Mouse (Mus musculus): ENCODE results near the gene Ell2. TPM values are rescaled to one million over a fixed set of nuclear protein-coding genes. Genes with fewer than 3 reads are reported as not detected.

Gene Ell2
- polyA plus RNA-seq, 1 experiment from 2014 or later = 2.4 TPM

- Histone ChIP-seq H3K36me3 (no peaks in the 10 kb centered on the region), H3K9me3 (no peaks in the 10 kb centered on the region), H3K4me1 (replicated peaks) (no peaks in the 10 kb centered on the region), H3K9ac (no peak overlapping the region), H3K27ac (replicated peaks) (no peak overlapping the region), H3K4me2 (no peak overlapping the region), H3K27me3 (no peaks in the 10 kb centered on the region), H3K4me3 (no peak overlapping the region)
- ATAC-seq (ENCODE audit: low read depth) = no peak
- WGBS = 88% methylated on average over 1 of the region's 1 CpGs
Measured at GRCm38 (mm10) chr13:75735606-75736005, 29.0 kb downstream of the Ell2 start.

- H3K9me3 ChIP-seq = no peaks in the 10 kb centered on the region
- H3K27ac ChIP-seq (replicated peaks) = no peak overlapping the region
- H3K36me3 ChIP-seq = no peaks in the 10 kb centered on the region
- H3K27me3 ChIP-seq = no peaks in the 10 kb centered on the region
- H3K4me2 ChIP-seq = no peak overlapping the region
- H3K4me1 ChIP-seq (replicated peaks) = no peaks in the 10 kb centered on the region
- no peak overlapping the region for H3K4me3 ChIP-seq
- no peak overlapping the region for H3K9ac ChIP-seq
- no peak for ATAC-seq (ENCODE audit: low read depth)
- WGBS = 75% methylated on average over 7 of the region's 7 CpGs
Measured at GRCm38 (mm10) chr13:75737991-75738390, 31.4 kb downstream of the Ell2 start.

GRCm38 (mm10) chr13:75738536-75738935, 32.0 kb downstream of the Ell2 start:
- no peak for ATAC-seq (ENCODE audit: low read depth)
- Histone ChIP-seq H3K4me1 (replicated peaks) (no peaks in the 10 kb centered on the region), H3K36me3 (no peaks in the 10 kb centered on the region), H3K27me3 (no peaks in the 10 kb centered on the region), H3K9me3 (no peaks in the 10 kb centered on the region), H3K9ac (no peak overlapping the region), H3K4me2 (no peak overlapping the region), H3K27ac (replicated peaks) (no peak overlapping the region), H3K4me3 (no peak overlapping the region)
- WGBS = 64% methylated on average over 6 of the region's 6 CpGs

- no peak for ATAC-seq (ENCODE audit: low read depth)
- Histone ChIP-seq H3K4me1 (replicated peaks) (no peaks in the 10 kb centered on the region), H3K36me3 (no peaks in the 10 kb centered on the region), H3K27me3 (no peaks in the 10 kb centered on the region), H3K4me2 (no peak overlapping the region), H3K9ac (no peak overlapping the region), H3K9me3 (no peaks in the 10 kb centered on the region), H3K4me3 (no peak overlapping the region), H3K27ac (replicated peaks) (no peak overlapping the region)
- WGBS = 75% methylated on average over 3 of the region's 3 CpGs
Measured at GRCm38 (mm10) chr13:75738957-75739356, 32.4 kb downstream of the Ell2 start.

DNA sequence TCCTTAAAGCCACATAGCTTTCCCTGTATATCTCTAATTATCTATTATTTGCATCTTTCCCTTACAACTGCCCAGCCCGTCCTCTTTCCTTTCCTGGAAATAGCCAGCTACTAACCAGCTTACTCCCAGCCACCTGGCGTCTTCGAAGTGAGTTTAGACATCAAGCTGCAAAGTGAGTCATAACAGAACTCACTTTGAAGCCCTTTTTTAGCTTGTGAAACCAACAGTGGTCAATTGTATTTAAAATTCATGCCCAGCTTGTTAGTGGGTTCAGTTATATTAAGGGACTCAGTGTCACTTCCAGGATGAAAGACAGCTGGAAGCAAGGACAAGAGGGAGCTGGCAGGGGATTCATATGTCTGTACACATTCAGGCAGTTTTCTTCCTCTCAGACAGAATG, 33.5 kb downstream of the Ell2 start:
- WGBS = 78% methylated on average over 3 of the region's 3 CpGs
- Histone ChIP-seq H3K9ac (no peak overlapping the region), H3K9me3 (no peaks in the 10 kb centered on the region), H3K4me2 (no peak overlapping the region), H3K36me3 (no peaks in the 10 kb centered on the region), H3K4me1 (replicated peaks) (no peaks in the 10 kb centered on the region), H3K27ac (replicated peaks) (no peak overlapping the region), H3K27me3 (no peaks in the 10 kb centered on the region), H3K4me3 (no peak overlapping the region)
- ATAC-seq (ENCODE audit: low read depth) = no peak

DNA sequence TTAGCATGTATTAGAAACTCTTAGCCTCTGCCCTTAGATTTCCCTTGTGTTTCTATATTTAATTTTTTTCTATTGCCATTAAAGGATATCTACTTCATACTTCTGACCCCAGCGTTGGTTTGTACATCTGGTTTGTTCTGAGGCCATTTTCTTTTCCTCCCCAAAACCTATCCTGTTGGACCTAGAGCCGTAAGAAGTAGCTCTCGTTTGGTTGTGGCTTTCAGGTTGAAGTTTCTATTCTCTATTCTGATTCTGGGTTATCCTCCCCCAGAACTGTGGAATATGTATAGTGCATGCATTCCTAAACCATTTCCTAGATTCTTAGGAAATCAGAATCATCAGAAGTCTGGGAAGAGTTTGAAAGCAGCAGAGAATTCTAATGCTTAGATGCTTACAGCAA, 34.6 kb downstream of the Ell2 start:
- WGBS = 94% methylated on average over 3 of the region's 3 CpGs
- Histone ChIP-seq H3K4me3 (no peak overlapping the region), H3K9ac (no peak overlapping the region), H3K9me3 (no peaks in the 10 kb centered on the region), H3K36me3 (no peaks in the 10 kb centered on the region), H3K27ac (replicated peaks) (no peak overlapping the region), H3K4me2 (no peak overlapping the region), H3K27me3 (no peaks in the 10 kb centered on the region), H3K4me1 (replicated peaks) (no peaks in the 10 kb centered on the region)
- ATAC-seq (ENCODE audit: low read depth) = no peak

DNA sequence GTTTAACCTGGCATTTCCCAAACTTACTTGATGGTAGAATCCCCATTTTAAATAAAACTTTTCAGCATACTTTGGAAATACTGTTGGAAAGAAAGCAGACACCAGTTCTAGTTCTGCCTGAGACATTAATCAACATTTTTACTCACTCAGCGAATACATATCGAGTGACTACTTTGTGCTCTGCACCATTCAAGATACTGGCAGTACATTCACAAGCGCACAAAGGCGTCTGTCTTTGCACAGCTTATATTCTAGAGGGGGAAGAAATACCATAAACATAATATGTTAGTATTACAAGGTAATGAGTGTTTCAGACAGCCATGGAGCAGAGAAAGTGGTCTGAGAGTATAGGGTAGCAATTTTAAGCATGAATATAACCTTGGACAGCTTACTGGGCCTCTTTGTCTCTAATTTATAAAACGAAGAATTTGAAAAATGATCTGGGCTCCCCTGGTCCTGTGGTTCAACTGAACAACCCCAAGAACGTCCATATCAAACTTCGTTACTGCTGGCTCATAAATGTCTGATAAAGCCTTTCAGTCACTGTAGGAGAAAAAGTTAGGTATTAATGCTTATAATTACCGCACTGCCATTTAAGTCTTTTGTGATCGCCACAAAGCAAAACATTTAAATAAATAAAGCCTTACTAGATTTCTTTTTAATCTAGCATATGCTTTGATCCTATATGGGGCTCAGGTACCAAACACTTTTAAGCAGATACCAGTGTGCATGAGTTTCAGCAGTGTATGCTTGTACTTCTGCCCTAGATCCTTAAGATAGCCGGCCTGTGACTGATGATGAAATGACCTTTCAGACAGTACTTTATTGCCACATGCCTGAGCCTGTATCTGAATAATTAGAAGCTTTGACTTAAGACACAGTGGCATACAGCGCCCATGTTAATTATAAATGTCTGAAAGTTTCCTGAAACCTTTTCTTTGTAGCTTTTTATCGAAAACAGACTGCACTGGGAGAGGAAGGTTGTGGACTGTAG, 35.5 kb downstream of the Ell2 start:
- Histone ChIP-seq H3K4me2 (no peak overlapping the region), H3K4me3 (no peak overlapping the region), H3K27ac (replicated peaks) (no peak overlapping the region), H3K36me3 (no peaks in the 10 kb centered on the region), H3K9ac (no peak overlapping the region), H3K4me1 (replicated peaks) (no peaks in the 10 kb centered on the region), H3K9me3 (no peaks in the 10 kb centered on the region), H3K27me3 (no peaks in the 10 kb centered on the region)
- WGBS = 79% methylated on average over 12 of the region's 12 CpGs
- no peak for ATAC-seq (ENCODE audit: low read depth)

DNA sequence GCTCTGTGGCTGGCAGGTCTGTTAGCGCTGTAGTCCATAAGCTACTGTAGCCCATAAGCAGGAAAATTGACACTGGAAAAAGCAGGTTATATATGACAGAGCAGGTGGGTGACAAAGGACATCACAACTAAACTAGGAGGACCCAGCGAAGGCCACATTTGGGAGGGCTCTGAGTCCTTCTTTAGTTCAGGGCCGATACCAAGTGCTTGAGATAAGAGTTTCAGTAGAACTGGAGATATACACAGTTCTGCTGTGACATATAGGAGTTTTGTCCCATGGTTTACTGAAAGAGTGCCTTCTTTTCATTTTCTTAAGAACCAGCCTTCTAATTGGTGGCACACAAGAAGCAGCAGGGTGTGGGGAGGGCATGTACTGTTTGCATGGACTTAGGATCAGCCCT, 36.4 kb downstream of the Ell2 start:
- H3K36me3 ChIP-seq = no peaks in the 10 kb centered on the region
- no peak overlapping the region for H3K4me3 ChIP-seq
- H3K9me3 ChIP-seq = no peaks in the 10 kb centered on the region
- H3K4me1 ChIP-seq (replicated peaks) = no peaks in the 10 kb centered on the region
- no peak for ATAC-seq (ENCODE audit: low read depth)
- no peak overlapping the region for H3K27ac ChIP-seq (replicated peaks)
- no peak overlapping the region for H3K9ac ChIP-seq
- WGBS = 92% methylated on average over 3 of the region's 3 CpGs
- H3K4me2 ChIP-seq = no peak overlapping the region
- H3K27me3 ChIP-seq = no peaks in the 10 kb centered on the region

DNA sequence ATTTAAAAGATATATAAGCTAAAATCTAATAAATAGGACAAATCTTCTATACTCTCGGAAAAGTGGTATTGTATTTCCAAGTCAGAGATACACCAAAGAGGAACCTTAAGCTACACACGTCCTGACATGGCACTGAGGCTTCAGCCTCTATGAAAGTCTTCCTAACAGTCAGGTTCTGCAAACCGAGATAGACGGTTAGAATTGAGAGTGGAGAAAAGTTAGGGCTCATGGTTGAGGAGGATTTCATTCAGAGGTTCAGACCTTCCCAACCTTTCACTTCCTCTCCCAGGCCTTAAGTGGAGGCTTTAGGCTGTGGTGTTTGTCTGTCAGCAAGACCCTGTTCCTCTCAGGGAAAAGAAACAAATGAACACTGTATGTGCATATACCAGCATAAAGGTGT, 37.5 kb downstream of the Ell2 start:
- 92% methylated on average over 4 of the region's 4 CpGs for WGBS
- no peak for ATAC-seq (ENCODE audit: low read depth)
- no peak overlapping the region for H3K9ac ChIP-seq
- no peaks in the 10 kb centered on the region for H3K4me1 ChIP-seq (replicated peaks)
- no peaks in the 10 kb centered on the region for H3K27me3 ChIP-seq
- H3K9me3 ChIP-seq = no peaks in the 10 kb centered on the region
- H3K36me3 ChIP-seq = no peaks in the 10 kb centered on the region
- H3K27ac ChIP-seq (replicated peaks) = no peak overlapping the region
- H3K4me3 ChIP-seq = no peak overlapping the region
- no peak overlapping the region for H3K4me2 ChIP-seq

DNA sequence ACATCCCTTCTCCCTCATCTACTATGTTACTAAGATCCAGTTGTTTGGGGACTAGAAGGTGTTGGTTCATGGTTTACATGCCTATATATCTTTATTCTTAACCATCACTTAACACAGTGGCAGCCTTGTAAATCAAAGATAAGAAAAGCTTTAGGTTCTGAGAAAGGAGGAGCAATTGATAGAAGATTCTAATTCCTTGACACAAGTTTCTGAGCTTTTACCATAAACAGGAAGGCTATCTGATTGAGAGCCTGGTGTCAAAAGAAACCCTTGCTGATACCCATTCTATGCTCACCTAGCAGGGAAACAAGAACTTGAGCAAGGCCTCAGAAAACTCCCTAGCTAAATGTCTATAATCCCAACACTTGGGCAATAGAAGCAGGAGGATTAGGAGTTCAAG, 38.8 kb downstream of the Ell2 start:
- no peaks in the 10 kb centered on the region for H3K4me1 ChIP-seq (replicated peaks)
- ATAC-seq (ENCODE audit: low read depth) = no peak
- H3K9ac ChIP-seq = no peak overlapping the region
- H3K27me3 ChIP-seq = no peaks in the 10 kb centered on the region
- no peak overlapping the region for H3K4me3 ChIP-seq
- no peaks in the 10 kb centered on the region for H3K36me3 ChIP-seq
- H3K4me2 ChIP-seq = no peak overlapping the region
- H3K27ac ChIP-seq (replicated peaks) = no peak overlapping the region
- no peaks in the 10 kb centered on the region for H3K9me3 ChIP-seq

- Histone ChIP-seq H3K9ac (no peak overlapping the region), H3K9me3 (no peaks in the 10 kb centered on the region), H3K27me3 (no peaks in the 10 kb centered on the region), H3K36me3 (no peaks in the 10 kb centered on the region), H3K4me1 (replicated peaks) (no peaks in the 10 kb centered on the region), H3K4me2 (no peak overlapping the region), H3K4me3 (no peak overlapping the region), H3K27ac (replicated peaks) (no peak overlapping the region)
- WGBS = 85% methylated on average over 3 of the region's 3 CpGs
- no peak for ATAC-seq (ENCODE audit: low read depth)
Measured at GRCm38 (mm10) chr13:75747265-75747664, 40.7 kb downstream of the Ell2 start.

DNA sequence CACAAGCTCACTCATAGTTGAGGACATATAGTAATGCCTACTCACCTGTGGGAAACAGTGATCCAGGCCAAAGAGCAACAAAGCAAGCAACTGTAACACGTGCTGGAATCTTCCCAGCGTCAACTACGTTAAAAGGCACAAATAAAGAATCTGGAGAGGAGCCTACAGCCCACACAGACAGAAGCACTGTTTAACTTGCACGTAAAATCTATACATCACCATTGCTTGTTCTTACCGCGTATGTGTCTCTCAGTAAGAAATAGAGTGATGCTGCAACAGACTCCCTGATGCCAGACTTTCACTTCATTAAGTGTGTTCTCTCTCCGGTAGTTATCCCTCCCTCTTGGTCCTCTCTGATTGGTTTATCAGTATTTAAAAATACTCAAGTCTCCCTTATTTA, 42.1 kb downstream of the Ell2 start:
- no peak overlapping the region for H3K9ac ChIP-seq
- no peaks in the 10 kb centered on the region for H3K36me3 ChIP-seq
- peaks cover 4% of the 10 kb centered on the region; the same call in 1 of the 2 replicates for H3K4me1 ChIP-seq (replicated peaks)
- no peak overlapping the region for H3K4me2 ChIP-seq
- WGBS = 89% methylated on average over 7 of the region's 7 CpGs
- no peaks in the 10 kb centered on the region for H3K9me3 ChIP-seq
- no peak overlapping the region for H3K4me3 ChIP-seq
- no peaks in the 10 kb centered on the region for H3K27me3 ChIP-seq
- H3K27ac ChIP-seq (replicated peaks) = no peak overlapping the region
- ATAC-seq (ENCODE audit: low read depth) = no peak

- H3K4me2 ChIP-seq = no peak overlapping the region
- H3K27me3 ChIP-seq = no peaks in the 10 kb centered on the region
- H3K36me3 ChIP-seq = no peaks in the 10 kb centered on the region
- H3K9me3 ChIP-seq = no peaks in the 10 kb centered on the region
- 65% methylated on average over 2 of the region's 2 CpGs for WGBS
- peaks cover 4% of the 10 kb centered on the region; the same call in 1 of the 2 replicates for H3K4me1 ChIP-seq (replicated peaks)
- H3K9ac ChIP-seq = no peak overlapping the region
- H3K4me3 ChIP-seq = no peak overlapping the region
- ATAC-seq (ENCODE audit: low read depth) = no peak
- H3K27ac ChIP-seq (replicated peaks) = no peak overlapping the region
Measured at GRCm38 (mm10) chr13:75750785-75751184, 44.2 kb downstream of the Ell2 start.

Measured in neural tube, embryonic 13.5 days (tissue).